Mouse (Mus musculus) heart, adult 2 months (tissue): ENCODE results near the gene Tgm1.

ENCODE experiments used
- CTCF ChIP-seq: fragments of 200-600 bp; IDR thresholded peaks from 2 replicates; pipeline ENCODE4 v1.8.1; 2022; ENCODE audit warnings: antibody characterized with exemption, mild to moderate bottlenecking, moderate library complexity
- POLR2A ChIP-seq: fragments of 200-500 bp; IDR thresholded peaks from 2 replicates; pipeline ENCODE4 v1.6.1; 2011; ENCODE audit warnings: mild to moderate bottlenecking, low read depth, low read length, control low read depth; ENCODE audit not compliant: insufficient read depth

- no peak for TF ChIP-seq CTCF
- no peak for TF ChIP-seq POLR2A
Measured at GRCm38 (mm10) chr14:55719737-55720136, 6.0 kb upstream of the Tgm1 start.
